1 mouse cellular context compared by ENCODE assay signal in genomic region chr1:164440708-164441407, GRCm38 (mm10).
TF ChIP-seq lines count a peak whose summit lies in the region.

No protein-coding gene starts in this region.

TF ChIP-seq in MEL, 35 proteins besides CTCF, POLR2A, EP300 and RAD21 (continued from another document):
- TF ChIP-seq GATA1 (IDR thresholded peaks at IDR 0.05; ENCODE audit: low read depth, low read length) (no peak; the same call in 1 of the 2 replicates), POLR2AphosphoS5 (IDR thresholded peaks at IDR 0.05; ENCODE audit: borderline replicate concordance, low read depth, low read length) (no peak), USF1 (IDR thresholded peaks at IDR 0.05; ENCODE audit: low read depth, low read length) (peak; percentile 83), USF2 (IDR thresholded peaks at IDR 0.05; ENCODE audit: borderline replicate concordance in 1 of 2, insufficient read depth in 1 of 2, low read depth in 1 of 2, low read length in 2 of 2) (no peak), ZKSCAN1 (IDR thresholded peaks at IDR 0.05; ENCODE audit: low read depth, low read length) (no peak), HCFC1 (IDR thresholded peaks at IDR 0.05; ENCODE audit: low read depth, low read length) (no peak), MYC (IDR thresholded peaks at IDR 0.05; ENCODE audit: low read depth, low read length) (no peak), MAFK (IDR thresholded peaks at IDR 0.05; ENCODE audit: borderline replicate concordance, low read depth, low read length) (no peak), CHD1 (IDR thresholded peaks at IDR 0.05; ENCODE audit: low read depth, low read length) (no peak), RCOR1 (IDR thresholded peaks at IDR 0.05; ENCODE audit: low read depth, low read length) (no peak), MAX (IDR thresholded peaks at IDR 0.05; ENCODE audit: low read length) (no peak; the same call in 1 of the 2 replicates), POLR2AphosphoS2 (IDR thresholded peaks at IDR 0.05; ENCODE audit: low read length) (no peak), ZC3H11A (IDR thresholded peaks at IDR 0.05; ENCODE audit: low read depth, low read length) (no peak), MEF2A (IDR thresholded peaks at IDR 0.05; ENCODE audit: extremely low read depth, insufficient replicate concordance, low read depth, low read length, poor library complexity, severe bottlenecking) (no peak), JUND (IDR thresholded peaks at IDR 0.05; ENCODE audit: low read depth, low read length) (no peak), MXI1 (IDR thresholded peaks at IDR 0.05; ENCODE audit: low read depth, low read length) (no peak; the same call in 1 of the 2 replicates), GABPA (IDR thresholded peaks at IDR 0.05; ENCODE audit: low read depth, low read length) (no peak), ZNF384 (IDR thresholded peaks at IDR 0.05; ENCODE audit: low read depth, low read length) (no peak), TCF12 (IDR thresholded peaks at IDR 0.05; ENCODE audit: low read depth, low read length) (no peak), UBTF (IDR thresholded peaks at IDR 0.05; ENCODE audit: borderline replicate concordance, insufficient read depth, low read depth, low read length) (no peak), ZMIZ1 (IDR thresholded peaks at IDR 0.05; ENCODE audit: low read depth, low read length) (no peak), NRF1 (IDR thresholded peaks at IDR 0.05; ENCODE audit: insufficient read depth, low read depth, low read length, poor library complexity, severe bottlenecking) (no peak), SMC3 (IDR thresholded peaks at IDR 0.05; ENCODE audit: low read depth, low read length) (no peak), MAZ (IDR thresholded peaks at IDR 0.05; ENCODE audit: low read depth, low read length) (no peak)
